Mouse (Mus musculus): ENCODE measurements around the gene Tas2r104.

Tas2r104 gene

GRCm38 (mm10) chr6:131685644-131686043 is at the start of gene Tas2r104:
TSS of gene Tas2r104 (minus strand) at chr6:131685744.
- DNase-seq (ENCODE audit: low spot score) = no peak

- DNase-seq (ENCODE audit: low spot score) = peak; percentile 3
Observed at GRCm38 (mm10) chr6:131712803-131713202, 27.3 kb upstream of the Tas2r104 start.

- DNase-seq (ENCODE audit: low spot score) = no peak
Observed at GRCm38 (mm10) chr6:131689963-131690362, 4.4 kb upstream of the Tas2r104 start, which contains the start of gene Tas2r114. TSS of gene Tas2r114 (minus strand) at chr6:131690063.

GRCm38 (mm10) chr6:131687395-131687794 is 1.9 kb upstream of the Tas2r104 start, which contains the start of gene Tas2r105:
TSS of gene Tas2r105 (minus strand) at chr6:131687495.
- no peak for DNase-seq (ENCODE audit: low spot score)

DNA sequence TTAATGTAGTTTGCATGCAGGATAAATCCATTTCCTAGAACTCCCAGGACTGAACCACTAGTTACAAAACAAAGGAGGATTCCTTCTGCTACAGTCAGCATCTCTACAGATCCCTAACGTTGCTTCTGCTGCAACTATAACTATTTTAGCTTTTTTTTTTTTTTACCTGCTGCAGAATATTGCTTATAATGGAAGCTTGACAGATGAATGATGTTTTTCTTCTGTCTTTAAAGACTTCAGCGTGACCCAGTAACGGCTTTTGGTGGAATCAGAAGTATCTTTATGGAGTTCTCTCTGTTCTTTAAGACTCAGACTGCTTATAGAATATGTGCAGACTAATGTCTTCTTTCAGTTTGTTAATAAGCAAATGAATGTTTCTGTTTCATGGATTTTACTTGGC is 6.8 kb downstream of the Tas2r104 start, which contains the start of gene Tas2r106:
TSS of gene Tas2r106 (minus strand) at position 101 of the 400 bp plus-strand sequence.
- no peak for DNase-seq (ENCODE audit: low spot score)

DNA sequence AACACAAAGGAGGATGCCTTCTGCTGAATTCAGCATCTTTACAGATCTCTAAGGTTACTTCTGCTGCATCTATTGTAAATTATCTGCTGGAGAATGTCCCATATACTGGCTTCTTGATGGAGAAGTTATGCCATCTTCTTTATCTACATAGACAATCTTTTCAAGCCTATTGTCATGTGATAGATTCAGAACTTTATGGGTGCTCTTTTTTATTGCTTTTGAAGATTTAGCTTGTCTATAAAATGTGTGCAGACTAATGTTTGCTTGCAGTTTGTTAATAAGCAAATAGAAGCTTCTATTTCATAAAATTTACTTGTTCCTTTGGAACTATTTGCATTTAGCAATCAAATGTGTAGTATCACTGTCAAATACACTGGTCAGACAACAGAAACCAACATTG is 25.5 kb downstream of the Tas2r104 start, which contains the start of gene Tas2r107:
TSS of gene Tas2r107 (minus strand) at position 101 of the 400 bp plus-strand sequence.
- no peak for DNase-seq (ENCODE audit: low spot score)
